Mouse (Mus musculus) lung, adult 2 months (tissue): ENCODE data around the gene Cped1.
"Not testable (repeated sequence)": the region's sequence is repeated elsewhere in the genome, so short reads cannot be mapped to it uniquely, and the experiment has no call there.

ENCODE experiments used
- CTCF ChIP-seq: fragments of 200-500 bp; IDR thresholded peaks from 2 replicates; pipeline ENCODE4 v1.5.1; 2011; ENCODE audit warnings: mild to moderate bottlenecking, low read length, control low read depth; ENCODE audit not compliant: insufficient read depth
- POLR2A ChIP-seq: fragments of 200-500 bp; IDR thresholded peaks from 2 replicates; pipeline ENCODE4 v1.6.1; 2011; ENCODE audit warnings: low read depth, mild to moderate bottlenecking, control low read depth, low read length, borderline replicate concordance; ENCODE audit errors: extremely low read depth

- TF ChIP-seq CTCF, POLR2A: not testable (repeated sequence)
These were observed 278.4 kb downstream of the Cped1 start for GRCm38 (mm10) chr6:22264094-22264493.
